Mouse (Mus musculus) neural tube, embryonic 14.5 days (tissue): ENCODE data around the gene Evl. TPM values are rescaled to one million over a fixed set of nuclear protein-coding genes. Genes with fewer than 3 reads are reported as not detected.

Source experiments
- ATAC-seq: fragments of 200-750 bp; cut with Nextera tagmentation; 2 replicates; pipeline ENCODE4 v1.8.0; 2017; ENCODE audit warnings: low read depth, mild to moderate bottlenecking, moderate TSS enrichment, moderate library complexity
- H3K27ac ChIP-seq: fragments of 300-500 bp; sonication (generic); 2 replicates; pipeline ENCODE4 v1.5.1; 2014; ENCODE audit warnings: low read depth, mild to moderate bottlenecking, control low read depth, low read length, moderate library complexity, mixed read lengths
- H3K27me3 ChIP-seq: fragments of 300-500 bp; sonication (generic); 2 replicates; pipeline ENCODE4 v1.6.1; 2014; ENCODE audit warnings: low read length; ENCODE audit not compliant: control insufficient read depth, insufficient read depth
- H3K36me3 ChIP-seq: fragments of 300-500 bp; sonication (generic); 2 replicates; pipeline ENCODE4 v1.6.1; 2014; ENCODE audit warnings: low read length, mixed read lengths; ENCODE audit not compliant: control insufficient read depth, insufficient read depth
- H3K4me1 ChIP-seq: fragments of 300-500 bp; sonication (generic); 2 replicates; pipeline ENCODE4 v1.6.1; 2014; ENCODE audit warnings: low read length; ENCODE audit not compliant: control insufficient read depth, insufficient read depth
- H3K4me2 ChIP-seq: fragments of 300-500 bp; sonication (generic); 2 replicates; pipeline ENCODE4 v1.6.1; 2014; ENCODE audit warnings: mild to moderate bottlenecking, low read depth, low read length, control low read depth
- H3K4me3 ChIP-seq: fragments of 300-500 bp; sonication (generic); 2 replicates; pipeline ENCODE4 v1.5.1; 2014; ENCODE audit warnings: low read depth, low read length, control low read depth, mixed read lengths
- H3K9ac ChIP-seq: fragments of 300-500 bp; sonication (generic); replicated peaks from 2 replicates; pipeline ENCODE4 v1.6.1; 2014; ENCODE audit warnings: low read depth, mild to moderate bottlenecking, control low read depth, low read length, mixed read lengths
- H3K9me3 ChIP-seq: fragments of 300-500 bp; sonication (generic); 2 replicates; pipeline ENCODE4 v1.6.1; 2016; ENCODE audit warnings: low read length; ENCODE audit not compliant: control insufficient read depth
- WGBS: fragments of 180-500 bp; shearing (Covaris S2); extraction: QIAGEN DNeasy Blood & Tissue Kit; methylation state at CpG from one replicate; pipeline ENCODE4 v1.1.7; 2014; 5-methylcytosine and 5-hydroxymethylcytosine counted together
- polyA plus RNA-seq: library from polyadenylated mRNA; unstranded; fragments of >200 nt; fragmentation: Nextera tagmentation; extraction: Ambion mirVana; gene quantifications from 2 replicates; pipeline ENCODE4 v1.2.1, GENCODE M21; 2014

The Evl gene
- polyA plus RNA-seq, 1 experiment from 2014 or later: 265 TPM

GRCm38 (mm10) chr12:108564910-108565506 is 10.5 kb downstream of the Evl start:
- 19% methylated on average over 12 of the region's 12 CpGs for WGBS
- peaks cover 21% of the 10 kb centered on the region; the same call in 1 of the 2 replicates for H3K4me1 ChIP-seq
- peak overlapping the region; percentile 69 for H3K27ac ChIP-seq
- ATAC-seq: peak; percentile 51; the same call in 1 of the 2 replicates
- no peaks in the 10 kb centered on the region for H3K27me3 ChIP-seq
- no peak overlapping the region for H3K4me3 ChIP-seq
- no peaks in the 10 kb centered on the region for H3K36me3 ChIP-seq
- H3K9ac ChIP-seq: no peak overlapping the region
- H3K9me3 ChIP-seq: no peaks in the 10 kb centered on the region
- peak overlapping the region; percentile 18; the same call in 1 of the 2 replicates for H3K4me2 ChIP-seq

GRCm38 (mm10) chr12:108579156-108579871 is 24.8 kb downstream of the Evl start:
- no peaks in the 10 kb centered on the region for H3K36me3 ChIP-seq
- ATAC-seq: no peak
- WGBS: 79% methylated on average over 7 of the region's 7 CpGs
- H3K9ac ChIP-seq: no peak overlapping the region
- H3K9me3 ChIP-seq: no peaks in the 10 kb centered on the region
- H3K4me3 ChIP-seq: no peak overlapping the region
- H3K27me3 ChIP-seq: no peaks in the 10 kb centered on the region
- H3K27ac ChIP-seq: no peak overlapping the region
- 0 out of 2 replicates have a peak, but pooled peaks cover 3% of the 10 kb centered on the region for H3K4me1 ChIP-seq
- no peak overlapping the region for H3K4me2 ChIP-seq

DNA sequence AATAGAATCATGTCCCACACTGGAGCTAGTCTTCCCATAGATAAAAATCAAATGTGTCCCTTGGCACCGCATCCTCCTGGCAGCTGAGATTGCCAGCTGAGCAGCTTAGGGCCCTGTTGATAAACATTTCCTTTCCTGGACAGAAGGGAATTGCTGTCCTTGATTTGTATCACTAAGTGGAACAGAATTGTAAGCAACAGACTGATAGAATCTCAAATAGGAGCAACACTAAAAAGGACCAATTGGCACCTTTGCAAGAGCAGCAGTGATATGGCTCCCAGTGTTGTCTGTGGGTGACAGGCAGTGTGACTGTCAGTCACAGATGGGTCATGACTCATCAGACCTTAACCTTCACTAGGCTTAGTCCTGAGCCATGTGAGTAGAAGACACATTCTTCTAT is 29.3 kb downstream of the Evl start:
- Histone ChIP-seq H3K27me3 (no peaks in the 10 kb centered on the region), H3K4me1 (0 out of 2 replicates have a peak, but pooled peaks cover 3% of the 10 kb centered on the region), H3K4me3 (no peak overlapping the region), H3K9me3 (no peaks in the 10 kb centered on the region), H3K27ac (no peak overlapping the region), H3K9ac (no peak overlapping the region), H3K36me3 (no peaks in the 10 kb centered on the region), H3K4me2 (no peak overlapping the region)
- 70% methylated on average over 1 of the region's 1 CpGs for WGBS
- no peak for ATAC-seq

GRCm38 (mm10) chr12:108590131-108590530 is 35.6 kb downstream of the Evl start:
- H3K27ac ChIP-seq: no peak overlapping the region
- 91% methylated on average over 2 of the region's 2 CpGs for WGBS
- no peaks in the 10 kb centered on the region for H3K36me3 ChIP-seq
- H3K4me1 ChIP-seq: no peaks in the 10 kb centered on the region
- H3K4me2 ChIP-seq: no peak overlapping the region
- H3K9ac ChIP-seq: no peak overlapping the region
- H3K27me3 ChIP-seq: no peaks in the 10 kb centered on the region
- no peak overlapping the region for H3K4me3 ChIP-seq
- ATAC-seq: no peak
- H3K9me3 ChIP-seq: no peaks in the 10 kb centered on the region

- no peaks in the 10 kb centered on the region for H3K4me1 ChIP-seq
- H3K9me3 ChIP-seq: no peaks in the 10 kb centered on the region
- H3K4me2 ChIP-seq: no peak overlapping the region
- no peaks in the 10 kb centered on the region for H3K27me3 ChIP-seq
- H3K27ac ChIP-seq: no peak overlapping the region
- no peak for ATAC-seq
- H3K36me3 ChIP-seq: no peaks in the 10 kb centered on the region
- H3K9ac ChIP-seq: no peak overlapping the region
- no peak overlapping the region for H3K4me3 ChIP-seq
- 75% methylated on average over 5 of the region's 5 CpGs for WGBS
These were observed 37.1 kb downstream of the Evl start for GRCm38 (mm10) chr12:108591586-108591985.

- WGBS: 90% methylated on average over 6 of the region's 6 CpGs
- no peak overlapping the region for H3K9ac ChIP-seq
- ATAC-seq: no peak
These were observed 38.3 kb downstream of the Evl start for GRCm38 (mm10) chr12:108592866-108593265.

GRCm38 (mm10) chr12:108600864-108601263 is 46.3 kb downstream of the Evl start:
- WGBS: 86% methylated on average over 4 of the region's 4 CpGs
- H3K27me3 ChIP-seq: no peaks in the 10 kb centered on the region
- H3K27ac ChIP-seq: no peak overlapping the region
- no peak overlapping the region for H3K4me2 ChIP-seq
- H3K9ac ChIP-seq: no peak overlapping the region
- H3K36me3 ChIP-seq: no peaks in the 10 kb centered on the region
- no peak for ATAC-seq
- H3K4me3 ChIP-seq: no peak overlapping the region
- no peaks in the 10 kb centered on the region for H3K9me3 ChIP-seq
- H3K4me1 ChIP-seq: peaks cover 17% of the 10 kb centered on the region; the same call in 1 of the 2 replicates

More at GRCm38 (mm10) chr12:108592866-108593265, 38.3 kb downstream of the Evl start:
- H3K27me3 ChIP-seq: no peaks in the 10 kb centered on the region
- no peaks in the 10 kb centered on the region for H3K36me3 ChIP-seq
- no peak overlapping the region for H3K4me3 ChIP-seq
- H3K27ac ChIP-seq: no peak overlapping the region
- no peaks in the 10 kb centered on the region for H3K9me3 ChIP-seq
- H3K4me2 ChIP-seq: no peak overlapping the region
- H3K4me1 ChIP-seq: no peaks in the 10 kb centered on the region

GRCm38 (mm10) chr12:108601326-108601725 is 46.8 kb downstream of the Evl start:
- no peak for ATAC-seq
- Histone ChIP-seq H3K9ac (no peak overlapping the region), H3K27ac (no peak overlapping the region), H3K9me3 (no peaks in the 10 kb centered on the region), H3K4me1 (peaks cover 19% of the 10 kb centered on the region; the same call in 1 of the 2 replicates), H3K4me2 (no peak overlapping the region), H3K27me3 (no peaks in the 10 kb centered on the region), H3K4me3 (no peak overlapping the region), H3K36me3 (no peaks in the 10 kb centered on the region)
- WGBS: 80% methylated on average over 8 of the region's 8 CpGs

- 0 out of 2 replicates have a peak overlapping the region, but pooled peaks have one; percentile 22 for H3K27ac ChIP-seq
These were observed 50.0 kb downstream of the Evl start for GRCm38 (mm10) chr12:108604546-108604945.

More at GRCm38 (mm10) chr12:108604546-108604945, 50.0 kb downstream of the Evl start:
- peaks cover 29% of the 10 kb centered on the region; the same call in 1 of the 2 replicates for H3K4me1 ChIP-seq
- no peaks in the 10 kb centered on the region for H3K27me3 ChIP-seq
- no peak for ATAC-seq
- H3K4me3 ChIP-seq: no peak overlapping the region
- H3K4me2 ChIP-seq: no peak overlapping the region
- H3K9me3 ChIP-seq: no peaks in the 10 kb centered on the region
- no peak overlapping the region for H3K9ac ChIP-seq
- H3K36me3 ChIP-seq: no peaks in the 10 kb centered on the region
